Mouse (Mus musculus) skeletal muscle tissue, adult 2 months (tissue): ENCODE data around the gene Actr1a.

ENCODE experiments used
- DNase-seq: peaks from one replicate; pipeline ENCODE4 v3.0.0-alpha.2; 2012; ENCODE audit warnings: low read depth, low spot score

Actr1a gene

GRCm38 (mm10) chr19:46399886-46400285 is 4.3 kb upstream of the Actr1a start:
- DNase-seq = no peak

- no peak for DNase-seq
Measured at GRCm38 (mm10) chr19:46399372-46399771, 3.8 kb upstream of the Actr1a start.

- DNase-seq = no peak
Measured at GRCm38 (mm10) chr19:46398401-46398800, 2.9 kb upstream of the Actr1a start.

- no peak for DNase-seq
Measured at GRCm38 (mm10) chr19:46397436-46398001, 2.0 kb upstream of the Actr1a start.

- DNase-seq = peak; percentile 98
Measured at GRCm38 (mm10) chr19:46396686-46397435, 1.3 kb upstream of the Actr1a start, which contains the start of gene Sufu. Gene Sufu (plus strand): TSS chr19:46396896.

GRCm38 (mm10) chr19:46396109-46396508 is 561 bp upstream of the Actr1a start:
- no peak for DNase-seq

GRCm38 (mm10) chr19:46394712-46395108 is 838 bp downstream of the Actr1a start:
- DNase-seq = no peak

- no peak for DNase-seq
Measured at GRCm38 (mm10) chr19:46392018-46392417, 3.5 kb downstream of the Actr1a start.

- DNase-seq = no peak
Measured at GRCm38 (mm10) chr19:46389872-46390271, 5.7 kb downstream of the Actr1a start.

- DNase-seq = no peak
Measured at GRCm38 (mm10) chr19:46382275-46382674, 13.3 kb downstream of the Actr1a start.

GRCm38 (mm10) chr19:46375891-46376290 is 19.7 kb downstream of the Actr1a start:
- no peak for DNase-seq

- no peak for DNase-seq
Measured at GRCm38 (mm10) chr19:46375489-46375888, 20.1 kb downstream of the Actr1a start.

GRCm38 (mm10) chr19:46374477-46375088 is 21.0 kb downstream of the Actr1a start:
- no peak for DNase-seq

- peak; percentile 73 for DNase-seq
Measured at GRCm38 (mm10) chr19:46369204-46369603, 26.3 kb downstream of the Actr1a start.

- DNase-seq = no peak
Measured at GRCm38 (mm10) chr19:46367798-46368590, 27.6 kb downstream of the Actr1a start.

GRCm38 (mm10) chr19:46363294-46364009 is 32.1 kb downstream of the Actr1a start:
- DNase-seq = no peak

GRCm38 (mm10) chr19:46362104-46362503 is 33.4 kb downstream of the Actr1a start:
- DNase-seq = no peak

GRCm38 (mm10) chr19:46358381-46358780 is 37.2 kb downstream of the Actr1a start:
- no peak for DNase-seq

GRCm38 (mm10) chr19:46357344-46358280 is 37.9 kb downstream of the Actr1a start:
- DNase-seq = no peak

- peak; percentile 80 for DNase-seq
Measured at GRCm38 (mm10) chr19:46356701-46357138, 38.8 kb downstream of the Actr1a start.
